Mouse (Mus musculus) cerebellum, adult 2 months (tissue): ENCODE results near the gene Srbd1. TPM values are rescaled to one million over a fixed set of nuclear protein-coding genes. Genes with fewer than 3 reads are reported as not detected.

ENCODE experiments used
- DNase-seq, 2 experiments: peaks; one replicate each; pipeline ENCODE4 v3.0.0; 2021
- H3K27ac ChIP-seq: fragments of 200-500 bp; 2 replicates; pipeline ENCODE4 v1.5.1; 2012; ENCODE audit warnings: low read length, control low read depth, inconsistent platforms; ENCODE audit not compliant: insufficient read depth
- H3K27me3 ChIP-seq: fragments of 200-500 bp; 2 replicates; pipeline ENCODE4 v1.6.1; 2012; ENCODE audit warnings: inconsistent platforms, mild to moderate bottlenecking, low read length, moderate library complexity; ENCODE audit not compliant: control insufficient read depth, insufficient read depth
- H3K4me1 ChIP-seq: fragments of 200-500 bp; 2 replicates; pipeline ENCODE4 v1.6.1; 2011; ENCODE audit warnings: low read length; ENCODE audit not compliant: control insufficient read depth, insufficient read depth
- H3K4me3 ChIP-seq: fragments of 200-500 bp; replicated peaks from 2 replicates; pipeline ENCODE3; 2011; ENCODE audit warnings: mild to moderate bottlenecking, low read depth, low read length, control low read depth; ENCODE audit not compliant: insufficient read depth
- CTCF ChIP-seq: fragments of 200-500 bp; IDR thresholded peaks from 2 replicates; pipeline ENCODE4 v1.5.1; 2011; ENCODE audit warnings: low read depth, mild to moderate bottlenecking, control low read depth, low read length, moderate library complexity, borderline replicate concordance; ENCODE audit not compliant: insufficient read depth
- POLR2A ChIP-seq: fragments of 200-500 bp; IDR thresholded peaks from 2 replicates; pipeline ENCODE4 v1.6.1; 2011; ENCODE audit warnings: low read length, control low read depth, borderline replicate concordance; ENCODE audit not compliant: insufficient read depth
- WGBS: fragments of 180-500 bp; shearing (Covaris S2); methylation state at CpG from one replicate; pipeline ENCODE4 v1.1.7; 2018; 5-methylcytosine and 5-hydroxymethylcytosine counted together
- polyA plus RNA-seq: library from polyadenylated mRNA; depleted of rRNA; stranded (reverse); fragments of >200 nt; gene quantifications from 2 replicates; pipeline ENCODE4 v1.2.3, GENCODE M21; 2012

The Srbd1 gene
- polyA plus RNA-seq, 1 experiment = 5.9 TPM

- no peak for DNase-seq
- Histone ChIP-seq H3K4me3 (peak overlapping the region; percentile 67), H3K4me1 (peaks cover 13% of the 10 kb centered on the region), H3K27me3 (no peaks in the 10 kb centered on the region), H3K27ac (no peak overlapping the region)
- WGBS = 19% methylated on average over 9 of the region's 9 CpGs
- TF ChIP-seq CTCF (no peak), POLR2A (no peak)
Observed at GRCm38 (mm10) chr17:86170164-86170958, 25.4 kb upstream of the Srbd1 start.

- DNase-seq = peak in 1 of 2 experiments; percentile 45
- 4% methylated on average over 6 of the region's 6 CpGs for WGBS
- H3K27me3 ChIP-seq = no peaks in the 10 kb centered on the region
- H3K4me3 ChIP-seq = peak overlapping the region; percentile 67
- H3K27ac ChIP-seq = peak overlapping the region; percentile 94
- peaks cover 10% of the 10 kb centered on the region for H3K4me1 ChIP-seq
- TF ChIP-seq CTCF (no peak), POLR2A (no peak)
Observed at GRCm38 (mm10) chr17:86169092-86169491, 24.1 kb upstream of the Srbd1 start.

DNA sequence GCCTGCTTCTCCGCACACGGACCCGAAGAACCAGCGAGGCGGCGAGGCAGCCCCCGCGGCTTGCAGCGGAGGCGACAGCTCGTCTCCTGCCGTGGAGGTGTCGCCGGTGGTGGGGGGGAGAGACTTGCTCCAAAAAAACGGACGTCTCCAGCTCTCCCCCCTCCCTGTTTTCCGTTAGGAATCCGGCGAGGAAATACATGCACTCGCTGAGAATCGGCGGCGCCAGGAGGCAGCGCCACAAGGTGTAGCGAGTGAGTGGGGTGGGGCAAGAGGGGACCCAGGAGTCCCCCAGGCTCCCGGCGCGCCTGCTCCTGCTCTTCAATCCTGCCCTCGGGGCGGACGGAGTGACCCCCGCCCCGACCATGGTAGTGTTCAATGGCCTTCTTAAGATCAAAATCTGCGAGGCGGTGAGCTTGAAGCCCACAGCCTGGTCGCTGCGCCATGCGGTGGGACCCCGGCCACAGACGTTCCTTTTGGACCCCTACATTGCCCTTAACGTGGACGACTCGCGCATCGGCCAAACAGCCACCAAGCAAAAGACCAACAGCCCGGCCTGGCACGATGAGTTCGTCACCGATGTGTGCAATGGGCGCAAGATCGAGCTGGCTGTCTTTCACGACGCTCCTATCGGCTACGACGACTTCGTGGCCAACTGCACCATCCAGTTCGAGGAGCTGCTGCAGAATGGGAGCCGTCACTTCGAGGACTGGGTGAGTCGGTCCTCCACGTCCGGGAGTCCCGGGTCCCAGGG, 23.4 kb upstream of the Srbd1 start:
- WGBS = under 1% methylated on average over 64 of the region's 64 CpGs
- H3K27ac ChIP-seq = peak overlapping the region; percentile 94
- H3K4me3 ChIP-seq = peak overlapping the region; percentile 67
- DNase-seq = peak; percentile 73 to 74
- H3K4me1 ChIP-seq = peaks cover 9% of the 10 kb centered on the region
- TF ChIP-seq POLR2A (no peak), CTCF (no peak)
- H3K27me3 ChIP-seq = no peaks in the 10 kb centered on the region

DNA sequence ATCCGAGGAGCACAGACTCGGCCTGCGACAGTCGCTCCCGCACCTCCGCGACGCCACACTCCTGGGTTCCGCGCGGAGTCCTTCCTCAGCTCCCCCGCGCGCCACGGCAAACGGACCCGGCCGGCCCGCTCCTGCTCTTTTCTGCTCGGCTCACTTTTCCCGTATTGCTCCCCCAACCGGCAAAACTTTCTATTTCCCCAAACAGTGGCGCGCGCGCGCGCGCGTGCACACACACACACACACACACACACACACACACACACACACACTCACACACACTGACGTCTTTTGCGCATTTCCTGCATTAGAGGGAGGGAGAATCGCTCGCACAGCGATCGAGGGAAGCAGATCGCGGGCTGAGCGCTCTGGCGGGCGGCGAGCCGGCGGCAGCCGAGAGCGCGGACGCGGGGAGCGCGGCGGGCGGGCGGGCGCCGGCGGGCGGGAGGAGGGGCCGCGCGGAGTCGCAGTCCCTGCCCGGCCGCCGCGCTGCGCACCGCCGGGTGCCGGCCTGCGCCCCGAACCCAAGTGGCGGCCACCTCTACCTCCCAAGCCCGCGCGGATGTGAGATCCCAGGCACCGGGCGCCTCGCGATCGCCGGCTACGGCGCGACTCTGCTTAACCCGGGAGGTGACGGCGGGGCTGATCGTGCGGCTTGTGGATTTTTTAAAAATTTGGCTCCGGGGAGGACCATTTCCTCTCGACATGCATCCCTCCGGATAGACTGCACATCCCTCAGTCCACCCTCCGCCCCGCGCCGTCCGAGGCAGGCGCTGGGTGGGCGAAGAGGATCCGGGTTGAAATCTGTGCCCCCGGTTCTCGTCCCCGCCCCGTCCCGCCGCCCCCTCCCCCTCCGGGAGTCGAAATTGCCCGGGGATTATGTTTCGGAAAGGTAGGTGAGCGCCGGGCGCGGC, 22.6 kb upstream of the Srbd1 start, which contains the start of gene Prkce:
Gene Prkce (plus strand): TSS at position 466 of the 911 bp plus-strand sequence.
- Histone ChIP-seq H3K4me3 (peak within 1 kb of the TSS; percentile 67), H3K4me1 (peaks cover 11% of the 10 kb centered on the region), H3K27me3 (no peaks in the 10 kb centered on the region), H3K27ac (peak within 1 kb of the TSS; percentile 98)
- peak; percentile 87 for DNase-seq
- under 1% methylated on average over 91 of the region's 115 CpGs for WGBS
- TF ChIP-seq POLR2A (peak; percentile 67), CTCF (no peak)

- peak; percentile 85 to 87 for DNase-seq
- Histone ChIP-seq H3K27me3 (no peaks in the 10 kb centered on the region), H3K4me1 (peaks cover 8% of the 10 kb centered on the region), H3K4me3 (peak overlapping the region; percentile 67), H3K27ac (peak overlapping the region; percentile 98)
- TF ChIP-seq CTCF (no peak), POLR2A (no peak)
- under 1% methylated on average over 46 of the region's 46 CpGs for WGBS
Observed at GRCm38 (mm10) chr17:86166567-86167319, 21.8 kb upstream of the Srbd1 start.

DNA sequence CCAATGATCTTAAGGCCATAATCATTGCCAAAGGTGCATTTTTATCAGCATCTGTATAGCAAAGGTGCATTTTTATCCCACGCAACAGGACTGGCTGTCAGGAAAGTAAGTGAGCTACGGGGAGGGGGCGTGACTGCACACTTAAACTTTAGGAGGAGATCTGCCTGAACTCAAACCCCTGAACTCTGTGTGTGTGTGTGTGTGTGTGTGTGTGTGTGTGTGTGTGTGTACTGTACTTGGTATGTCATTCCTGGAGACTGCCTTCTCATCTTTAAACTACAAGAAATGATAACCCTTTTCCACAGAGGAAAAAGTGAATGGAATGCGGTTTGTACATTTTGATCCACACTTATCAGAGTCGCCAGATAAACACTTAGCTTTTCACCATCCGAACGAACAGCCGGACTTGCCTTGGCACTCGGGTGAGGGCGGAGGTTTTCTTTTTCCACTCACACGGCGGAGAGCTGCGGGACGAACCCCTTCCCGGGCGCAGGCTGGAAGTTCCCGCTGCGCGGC, 21.1 kb upstream of the Srbd1 start:
- Histone ChIP-seq H3K27ac (peak overlapping the region; percentile 98), H3K27me3 (no peaks in the 10 kb centered on the region), H3K4me3 (peak overlapping the region; percentile 67), H3K4me1 (peaks cover 11% of the 10 kb centered on the region)
- TF ChIP-seq CTCF = no peak
- TF ChIP-seq POLR2A = no peak
- WGBS = 11% methylated on average over 19 of the region's 19 CpGs
- DNase-seq = no peak
